Mouse (Mus musculus): ENCODE data around the gene Dusp13.
A peak's percentile ranks its signal among the peaks of the same experiment; 100 is the strongest.

The Dusp13 gene

DNA sequence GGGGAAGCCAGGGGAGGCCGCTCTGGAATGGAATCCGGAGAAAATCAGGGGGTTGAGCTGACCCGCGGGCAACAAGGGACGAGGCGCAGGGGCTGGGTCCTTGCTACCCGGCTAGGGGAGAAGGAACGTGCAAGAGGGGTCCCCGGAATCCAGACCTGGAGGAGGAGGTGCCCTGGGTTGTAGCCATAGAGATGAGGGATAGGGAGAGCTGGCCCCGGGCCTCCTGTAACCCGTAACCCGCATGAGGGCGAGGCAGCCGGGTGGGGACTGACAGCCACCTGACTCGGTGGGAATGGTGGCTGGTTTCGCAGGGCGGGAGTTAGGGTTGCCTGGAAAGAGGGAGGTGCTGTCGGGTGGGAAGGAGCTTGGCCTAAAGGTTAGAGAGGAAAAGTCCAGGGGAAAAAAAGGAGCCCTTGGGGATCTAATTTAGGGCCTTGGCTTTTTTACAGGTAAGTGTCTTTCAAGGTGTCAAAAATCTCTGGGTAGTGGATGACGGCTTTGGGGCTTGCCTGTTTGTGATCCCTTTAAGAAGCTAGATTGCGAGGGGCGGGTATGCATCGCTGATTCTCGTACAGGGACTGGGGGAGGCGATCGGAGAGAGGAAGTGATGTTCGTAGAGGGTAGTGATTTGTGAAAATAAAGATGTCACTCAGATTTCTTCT lies at the start of gene Dusp13:
TSS of gene Dusp13 (minus strand) at position 301 of the 662 bp plus-strand sequence.
- peak; percentile 60 for DNase-seq (ENCODE audit: low spot score in 2 of 2)

DNA sequence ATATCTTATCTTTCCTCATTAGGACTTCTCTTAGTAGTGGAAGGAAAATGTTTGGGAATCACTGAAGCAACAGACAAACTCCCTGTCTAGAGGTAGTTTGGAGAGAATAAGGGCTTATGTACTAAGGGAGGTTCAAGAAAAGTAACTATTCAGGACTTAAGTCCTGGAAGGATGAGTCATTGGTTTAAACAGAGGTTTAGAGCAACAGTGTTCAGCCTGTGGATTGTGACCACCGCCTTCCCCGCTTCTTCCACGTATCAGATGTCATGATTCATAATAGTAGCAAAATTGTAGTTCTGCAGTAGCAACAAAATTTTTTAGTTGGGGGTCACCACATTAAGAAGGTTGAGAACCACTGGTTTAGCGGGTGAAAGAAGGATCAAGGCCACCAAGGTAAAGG lies 49.7 kb upstream of the Dusp13 start:
- DNase-seq (ENCODE audit: low spot score in 2 of 2): no peak

- no peak for DNase-seq (ENCODE audit: low spot score in 2 of 2)
Observed at GRCm38 (mm10) chr14:21792250-21792649, 41.3 kb upstream of the Dusp13 start.

- no peak for DNase-seq (ENCODE audit: low spot score in 2 of 2)
Observed at GRCm38 (mm10) chr14:21791722-21792121, 40.7 kb upstream of the Dusp13 start.

GRCm38 (mm10) chr14:21790585-21791251 lies 39.7 kb upstream of the Dusp13 start:
- DNase-seq (ENCODE audit: low spot score in 2 of 2): no peak

DNA sequence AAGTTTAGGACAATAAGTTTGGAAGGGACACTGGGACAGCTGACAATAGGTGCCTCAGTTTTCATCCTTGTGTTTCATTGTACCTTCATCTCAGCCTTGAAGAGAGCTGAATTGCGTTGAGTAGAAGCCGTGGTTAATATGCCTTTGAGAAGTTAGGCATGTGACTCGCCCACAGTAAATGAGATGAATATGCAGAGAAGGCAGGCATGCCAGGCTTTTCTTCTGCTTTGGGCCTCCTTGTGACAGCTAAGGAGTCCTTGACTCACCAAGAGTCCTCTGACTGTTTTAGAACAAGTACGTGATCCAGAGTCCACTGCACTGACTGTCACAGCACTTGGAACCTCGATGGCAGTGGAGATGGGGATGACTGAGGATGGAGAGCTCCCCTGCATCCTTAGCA lies 37.1 kb upstream of the Dusp13 start:
- DNase-seq (ENCODE audit: low spot score in 2 of 2): peak in 1 of 2 experiments; percentile 23

DNA sequence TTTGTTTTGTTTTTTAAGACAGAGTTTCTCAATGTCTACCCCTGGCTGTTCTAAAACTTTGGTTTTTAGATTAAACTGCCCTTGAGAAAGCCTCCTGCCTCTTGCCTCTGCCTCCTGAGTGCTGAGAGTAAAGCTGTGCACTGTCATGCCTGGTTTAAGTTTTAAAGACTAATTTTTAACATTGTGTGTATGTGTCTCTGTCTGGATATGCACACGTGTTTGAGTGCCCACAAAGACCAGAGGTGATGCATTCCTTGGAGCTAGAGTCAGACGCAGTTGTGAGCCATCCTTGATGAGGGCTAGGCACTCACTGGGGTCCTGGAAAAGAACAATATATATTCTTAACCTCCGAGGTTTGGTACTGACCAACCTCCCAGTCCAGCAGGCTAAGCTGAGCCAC lies 36.4 kb upstream of the Dusp13 start:
- no peak for DNase-seq (ENCODE audit: low spot score in 2 of 2)

GRCm38 (mm10) chr14:21786500-21786899 lies 35.5 kb upstream of the Dusp13 start:
- no peak for DNase-seq (ENCODE audit: low spot score in 2 of 2)

- no peak for DNase-seq (ENCODE audit: low spot score in 2 of 2)
Observed at GRCm38 (mm10) chr14:21776201-21776600, 25.2 kb upstream of the Dusp13 start.

GRCm38 (mm10) chr14:21773946-21774345 lies 23.0 kb upstream of the Dusp13 start:
- no peak for DNase-seq (ENCODE audit: low spot score in 2 of 2)

DNA sequence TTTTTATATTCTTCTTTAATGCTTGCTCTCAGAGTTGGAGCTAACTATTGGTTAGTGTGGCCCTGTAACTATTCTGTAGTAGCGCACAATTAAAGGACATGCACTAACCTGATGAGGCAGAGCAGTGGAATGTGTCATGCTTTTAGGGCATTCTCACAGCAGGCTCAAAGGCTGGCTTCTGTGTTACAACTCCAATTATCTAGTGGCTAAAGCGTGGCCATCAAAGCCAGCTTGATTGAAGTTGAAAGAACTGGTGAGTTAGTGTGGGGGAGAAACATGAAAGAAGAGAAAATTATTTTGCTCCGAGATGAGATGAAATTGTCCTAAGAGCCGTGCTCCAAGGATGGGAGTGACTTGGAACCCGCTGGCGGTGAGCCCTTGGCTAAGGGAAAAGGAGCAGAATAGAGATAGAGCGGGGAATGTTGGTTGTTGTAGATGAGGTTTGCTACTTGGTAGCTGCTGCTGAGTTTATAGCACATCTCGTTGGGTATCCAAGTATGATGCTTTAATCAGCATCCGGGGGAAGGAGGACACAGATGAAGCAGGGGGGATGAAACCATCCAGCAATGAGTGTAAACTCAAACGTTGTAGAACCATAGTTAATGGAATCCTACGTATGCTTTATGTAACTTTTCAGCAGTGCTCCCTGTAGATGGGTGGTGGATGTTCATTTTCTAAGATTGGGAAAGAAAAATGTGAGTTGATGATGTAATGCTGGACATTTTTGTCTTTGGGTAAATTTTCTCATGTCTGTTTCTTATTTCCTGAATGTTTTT lies 21.7 kb upstream of the Dusp13 start:
- no peak for DNase-seq (ENCODE audit: low spot score in 2 of 2)

DNA sequence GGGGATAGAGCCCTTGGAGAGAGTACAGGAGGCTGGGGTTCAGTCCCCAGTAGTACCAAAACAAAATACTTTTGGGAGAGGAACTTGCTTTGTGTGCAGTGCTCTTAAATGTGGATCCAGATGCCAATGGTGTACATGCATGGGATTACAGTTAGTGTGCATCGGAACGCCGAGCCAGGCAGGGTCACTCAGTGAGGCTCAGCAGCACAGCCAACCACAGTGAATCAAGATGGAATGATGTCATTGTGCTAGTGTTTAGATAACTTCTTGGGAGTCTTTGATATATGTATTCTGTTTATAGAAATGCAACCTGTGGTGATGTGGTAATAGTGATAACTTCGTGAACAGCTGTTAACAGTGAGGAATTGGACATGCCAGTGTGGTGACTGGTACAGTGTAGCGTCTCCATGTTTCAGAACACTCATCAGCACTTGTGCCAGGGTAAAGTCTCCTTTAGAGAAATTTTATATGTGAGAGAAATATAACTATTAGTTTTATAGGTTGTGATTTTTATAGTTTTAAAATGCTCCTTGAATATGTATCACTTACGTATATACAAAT lies 15.5 kb upstream of the Dusp13 start:
- no peak for DNase-seq (ENCODE audit: low spot score in 2 of 2)

GRCm38 (mm10) chr14:21765754-21766397 lies 14.9 kb upstream of the Dusp13 start:
- DNase-seq (ENCODE audit: low spot score in 2 of 2): no peak

GRCm38 (mm10) chr14:21764646-21765045 lies 13.7 kb upstream of the Dusp13 start:
- no peak for DNase-seq (ENCODE audit: low spot score in 2 of 2)

GRCm38 (mm10) chr14:21763736-21764135 lies 12.8 kb upstream of the Dusp13 start:
- no peak for DNase-seq (ENCODE audit: low spot score in 2 of 2)

DNA sequence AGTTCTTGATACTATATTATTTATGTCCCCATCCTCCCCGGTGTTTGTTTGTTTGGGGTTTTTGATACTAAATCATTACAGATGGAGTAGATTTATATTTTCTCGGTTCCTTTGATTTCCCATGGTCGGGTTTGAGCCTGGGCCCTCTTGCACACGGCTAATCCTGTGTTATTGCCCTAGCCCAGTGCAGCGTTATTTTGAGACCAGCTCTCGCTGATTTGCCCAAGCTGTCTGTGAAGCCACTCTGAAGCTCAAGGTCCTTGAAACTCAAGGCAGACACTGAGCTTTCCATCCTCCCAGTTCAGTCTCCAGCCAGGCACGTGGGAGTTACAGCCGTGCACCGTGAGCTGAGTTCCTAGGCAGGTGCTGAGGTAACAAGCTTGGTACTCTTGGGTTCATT lies 10.6 kb upstream of the Dusp13 start:
- no peak for DNase-seq (ENCODE audit: low spot score in 2 of 2)

GRCm38 (mm10) chr14:21753367-21753766 lies 2.4 kb upstream of the Dusp13 start:
- no peak for DNase-seq (ENCODE audit: low spot score in 2 of 2)

DNA sequence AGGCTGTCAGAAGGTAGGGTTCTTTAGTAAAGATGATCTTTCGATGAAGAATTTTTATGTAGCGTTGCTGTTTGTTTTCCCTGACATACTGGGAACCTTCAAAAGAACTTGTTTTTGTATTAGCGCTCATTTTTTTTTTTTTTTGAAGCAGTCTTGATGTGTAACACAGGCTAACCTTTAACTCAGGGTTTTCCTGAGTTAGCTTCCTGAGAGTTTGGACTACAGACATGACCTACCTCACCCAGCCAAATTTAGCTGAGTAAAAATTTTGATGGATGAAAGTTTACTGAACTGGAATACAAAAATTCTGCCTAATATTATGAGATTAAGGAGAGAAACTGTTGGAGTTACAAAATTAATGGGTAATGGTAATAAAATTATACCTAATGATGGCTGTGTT lies 1.4 kb upstream of the Dusp13 start:
- DNase-seq (ENCODE audit: low spot score in 2 of 2): no peak

- peak; percentile 68 to 79 for DNase-seq (ENCODE audit: low spot score in 2 of 2)
Observed at GRCm38 (mm10) chr14:21750008-21750880, 737 bp downstream of the Dusp13 start, which contains the start of gene Samd8. Gene Samd8 (plus strand): TSS chr14:21750531.

GRCm38 (mm10) chr14:21748142-21748870 lies 2.7 kb downstream of the Dusp13 start:
- DNase-seq (ENCODE audit: low spot score in 2 of 2): peak in 1 of 2 experiments; percentile 36
